Mouse (Mus musculus) stomach, postnatal 0 days (tissue): ENCODE data around the gene Dusp12. TPM values are rescaled to one million over a fixed set of nuclear protein-coding genes. Genes with fewer than 3 reads are reported as not detected.

ENCODE experiments used
- ATAC-seq: fragments of 200-750 bp; cut with Nextera tagmentation; 2 replicates; pipeline ENCODE4 v1.8.0; 2017; ENCODE audit not compliant: low FRiP score, low TSS enrichment
- DNase-seq: peaks from one replicate; pipeline ENCODE4 v3.0.0-alpha.2; 2016; ENCODE audit warnings: low spot score
- H3K27ac ChIP-seq: fragments of 300-500 bp; sonication (generic); replicated peaks from 2 replicates; pipeline ENCODE4 v1.5.1; 2014; ENCODE audit warnings: mild to moderate bottlenecking, control low read depth
- H3K27me3 ChIP-seq: fragments of 300-500 bp; sonication (generic); 2 replicates; pipeline ENCODE4 v1.6.1; 2014; ENCODE audit warnings: low read length; ENCODE audit not compliant: control insufficient read depth, insufficient read depth
- H3K36me3 ChIP-seq: fragments of 300-500 bp; sonication (generic); 2 replicates; pipeline ENCODE4 v1.6.1; 2014; ENCODE audit warnings: low read length, mixed read lengths; ENCODE audit not compliant: control insufficient read depth, insufficient read depth
- H3K4me1 ChIP-seq: fragments of 300-500 bp; sonication (generic); replicated peaks from 2 replicates; pipeline ENCODE4 v1.6.1; 2014; ENCODE audit warnings: antibody characterized with exemption; ENCODE audit not compliant: control insufficient read depth, insufficient read depth
- H3K4me2 ChIP-seq: fragments of 300-500 bp; sonication (generic); replicated peaks from 2 replicates; pipeline ENCODE4 v1.6.1; 2014; ENCODE audit warnings: low read depth, mild to moderate bottlenecking, control low read depth, moderate library complexity
- H3K4me3 ChIP-seq: fragments of 300-500 bp; sonication (generic); 2 replicates; pipeline ENCODE4 v1.5.1; 2014; ENCODE audit warnings: low read depth, low read length, control low read depth
- H3K9ac ChIP-seq: fragments of 300-500 bp; sonication (generic); 2 replicates; pipeline ENCODE4 v1.6.1; 2014; ENCODE audit warnings: mild to moderate bottlenecking, low read length, control low read depth, mixed read lengths
- H3K9me3 ChIP-seq: fragments of 300-500 bp; sonication (generic); 2 replicates; pipeline ENCODE4 v1.6.1; 2016; ENCODE audit warnings: low read length; ENCODE audit not compliant: control insufficient read depth
- CTCF ChIP-seq: IDR thresholded peaks from 2 replicates; pipeline ENCODE4 v1.5.1; 2016; ENCODE audit warnings: antibody characterized with exemption, low read depth, mild to moderate bottlenecking, moderate library complexity
- EP300 ChIP-seq: optimal IDR thresholded peaks from 2 replicates; pipeline ENCODE3; 2016; ENCODE audit warnings: antibody characterized with exemption
- WGBS: fragments of 180-500 bp; shearing (Covaris S2); extraction: QIAGEN DNeasy Blood & Tissue Kit; methylation state at CpG from one replicate; pipeline ENCODE4 v1.1.7; 2014; 5-methylcytosine and 5-hydroxymethylcytosine counted together
- polyA plus RNA-seq: library from polyadenylated mRNA; unstranded; fragments of >200 nt; fragmentation: Nextera tagmentation; extraction: Ambion mirVana; gene quantifications from 2 replicates; pipeline ENCODE4 v1.2.1, GENCODE M21; 2015

Dusp12 gene
- polyA plus RNA-seq, 1 experiment from 2014 or later, result 23.9 TPM

DNA sequence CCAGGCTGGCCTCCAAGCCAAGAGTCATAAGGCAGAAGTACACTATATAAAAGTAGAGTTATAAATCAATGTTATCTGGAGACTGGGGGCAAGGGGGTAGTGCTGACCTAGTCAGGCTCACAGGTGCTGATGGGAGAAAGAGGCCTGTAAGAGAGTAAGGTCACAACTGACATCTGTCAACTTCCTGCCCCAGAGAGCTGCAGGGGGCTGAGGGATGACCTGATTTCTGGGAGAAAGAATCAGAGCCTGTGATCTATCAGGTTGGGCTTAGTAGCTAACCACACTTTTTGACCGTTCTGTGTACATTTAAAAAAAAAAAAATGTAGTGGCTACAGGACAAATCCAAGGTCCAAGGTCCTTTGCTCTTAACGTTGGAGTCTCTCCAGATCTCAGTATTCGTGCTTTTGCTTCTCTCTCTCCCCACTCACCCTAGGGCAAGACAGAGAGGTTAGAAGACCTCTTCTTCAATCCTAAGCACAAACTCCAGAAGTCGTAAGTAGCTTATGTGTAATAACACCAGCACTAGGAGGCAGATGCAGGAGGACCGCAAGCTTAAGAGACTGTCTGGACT is 2.3 kb downstream of the Dusp12 start:
- H3K4me3 ChIP-seq, result no peak overlapping the region
- H3K4me1 ChIP-seq, result no peaks in the 10 kb centered on the region
- no peak overlapping the region for H3K9ac ChIP-seq
- no peak for ATAC-seq
- H3K27ac ChIP-seq, result no peak overlapping the region
- 54% methylated on average over 5 of the region's 5 CpGs for WGBS
- no peaks in the 10 kb centered on the region for H3K27me3 ChIP-seq
- peaks cover 3% of the 10 kb centered on the region; the same call in 1 of the 2 replicates for H3K36me3 ChIP-seq
- H3K9me3 ChIP-seq, result no peaks in the 10 kb centered on the region
- H3K4me2 ChIP-seq, result no peak overlapping the region
- no peak for TF ChIP-seq EP300
- no peak for TF ChIP-seq CTCF
- no peak for DNase-seq

DNA sequence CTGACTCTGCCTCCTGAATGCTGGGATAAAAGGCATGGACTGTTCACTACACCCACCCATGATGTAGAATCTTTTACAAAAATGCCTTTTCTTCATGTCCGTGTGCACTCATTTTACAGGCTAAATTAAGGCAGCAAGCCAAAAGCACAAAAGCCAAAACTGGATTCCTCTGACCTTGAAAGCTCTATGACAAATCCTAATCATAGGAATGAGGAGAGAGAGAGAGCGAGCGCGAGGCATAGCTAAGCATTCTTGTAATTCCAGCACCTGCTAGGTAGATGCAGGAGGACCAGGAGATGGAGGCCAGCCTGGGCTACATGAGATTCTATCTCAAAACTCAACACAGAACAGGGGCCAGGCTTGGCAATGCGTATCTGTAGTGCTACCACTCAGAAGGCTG is 8.4 kb downstream of the Dusp12 start:
- Histone ChIP-seq H3K4me3 (no peak overlapping the region), H3K4me2 (no peak overlapping the region), H3K27me3 (no peaks in the 10 kb centered on the region), H3K4me1 (no peaks in the 10 kb centered on the region), H3K27ac (no peak overlapping the region), H3K9me3 (no peaks in the 10 kb centered on the region), H3K36me3 (peaks cover 3% of the 10 kb centered on the region; the same call in 1 of the 2 replicates), H3K9ac (no peak overlapping the region)
- no peak for TF ChIP-seq CTCF
- TF ChIP-seq EP300, result no peak
- ATAC-seq, result no peak
- DNase-seq, result no peak
- 86% methylated on average over 5 of the region's 5 CpGs for WGBS

DNA sequence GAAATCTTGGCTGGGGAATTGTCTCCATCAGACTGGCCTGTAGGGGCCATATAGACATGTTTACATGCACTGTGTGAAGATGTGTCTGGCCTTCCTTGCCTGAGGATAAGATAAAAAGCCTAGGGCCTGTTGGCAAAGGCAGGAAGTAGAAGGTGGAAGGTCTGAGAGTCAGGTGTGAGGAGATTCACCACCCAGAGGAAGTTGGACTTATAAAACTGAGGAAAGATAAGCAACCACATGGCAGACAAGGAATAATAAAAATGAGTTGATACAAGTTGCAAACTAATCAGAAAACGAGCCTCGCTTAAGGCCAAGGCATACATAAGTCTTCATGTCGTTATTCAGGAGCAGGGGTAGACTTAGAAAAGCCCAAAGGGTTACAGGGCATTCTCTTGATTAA is 9.7 kb downstream of the Dusp12 start:
- peaks cover 3% of the 10 kb centered on the region; the same call in 1 of the 2 replicates for H3K36me3 ChIP-seq

DNA sequence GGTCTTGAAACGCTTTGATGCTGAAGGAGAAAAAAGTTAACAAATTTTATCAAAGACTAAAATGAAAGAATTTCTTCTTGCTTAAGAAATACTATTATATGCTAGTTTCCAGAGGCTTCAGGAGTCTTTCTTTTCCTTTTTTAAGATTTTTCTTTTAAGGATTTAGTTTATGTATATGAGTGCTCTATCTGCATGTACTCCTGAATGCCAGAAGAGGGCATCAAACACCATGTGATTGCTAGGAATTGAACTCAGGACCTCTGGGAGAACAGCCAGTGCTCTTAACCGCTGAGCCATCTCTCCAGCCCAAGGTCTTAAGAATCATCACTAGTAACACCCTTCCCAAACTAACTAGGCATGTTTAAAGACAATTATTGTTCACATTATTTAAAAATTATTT is 13.4 kb downstream of the Dusp12 start:
- 92% methylated on average over 2 of the region's 2 CpGs for WGBS
- Histone ChIP-seq H3K9me3 (no peaks in the 10 kb centered on the region), H3K9ac (no peak overlapping the region), H3K27me3 (no peaks in the 10 kb centered on the region), H3K36me3 (no peaks in the 10 kb centered on the region), H3K4me1 (no peaks in the 10 kb centered on the region), H3K4me2 (no peak overlapping the region), H3K4me3 (no peak overlapping the region), H3K27ac (no peak overlapping the region)
- ATAC-seq (no peak), DNase-seq (no peak)
- TF ChIP-seq EP300 (no peak), CTCF (peak; percentile 20; the same call in 1 of the 2 replicates)

More for the DNA sequence above, 9.7 kb downstream of the Dusp12 start:
- Histone ChIP-seq H3K4me2 (no peak overlapping the region), H3K9me3 (no peaks in the 10 kb centered on the region), H3K4me1 (no peaks in the 10 kb centered on the region), H3K9ac (no peak overlapping the region), H3K4me3 (no peak overlapping the region), H3K27me3 (no peaks in the 10 kb centered on the region), H3K27ac (no peak overlapping the region)
- ATAC-seq (no peak), DNase-seq (no peak)
- 70% methylated on average over 3 of the region's 3 CpGs for WGBS
- no peak for TF ChIP-seq CTCF
- no peak for TF ChIP-seq EP300

DNA sequence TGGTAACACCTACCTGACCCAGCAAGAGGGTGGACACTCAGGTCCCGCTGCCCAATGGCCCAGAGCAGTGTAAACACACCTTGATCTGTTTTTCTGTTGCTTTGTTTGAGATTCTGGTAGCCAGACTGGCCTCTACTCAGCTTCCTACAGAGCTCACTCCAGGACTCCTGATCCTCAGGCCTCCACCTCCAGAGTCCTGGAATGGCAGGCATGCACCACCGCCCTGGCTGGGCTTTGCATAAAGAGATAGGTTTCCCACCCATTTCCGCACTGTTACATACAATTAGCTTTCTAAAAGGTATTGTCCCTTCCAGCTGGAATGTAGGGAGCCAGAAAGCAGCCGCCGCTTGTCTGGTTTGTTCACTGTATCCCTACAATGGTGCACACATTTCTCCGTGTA is 13.9 kb downstream of the Dusp12 start:
- Histone ChIP-seq H3K9me3 (no peaks in the 10 kb centered on the region), H3K4me1 (0 out of 2 replicates have a peak, but pooled peaks cover 3% of the 10 kb centered on the region), H3K9ac (no peak overlapping the region), H3K27me3 (no peaks in the 10 kb centered on the region), H3K36me3 (no peaks in the 10 kb centered on the region), H3K4me3 (no peak overlapping the region), H3K4me2 (no peak overlapping the region), H3K27ac (no peak overlapping the region)
- 70% methylated on average over 6 of the region's 6 CpGs for WGBS
- no peak for TF ChIP-seq CTCF
- no peak for TF ChIP-seq EP300
- no peak for ATAC-seq
- no peak for DNase-seq

DNA sequence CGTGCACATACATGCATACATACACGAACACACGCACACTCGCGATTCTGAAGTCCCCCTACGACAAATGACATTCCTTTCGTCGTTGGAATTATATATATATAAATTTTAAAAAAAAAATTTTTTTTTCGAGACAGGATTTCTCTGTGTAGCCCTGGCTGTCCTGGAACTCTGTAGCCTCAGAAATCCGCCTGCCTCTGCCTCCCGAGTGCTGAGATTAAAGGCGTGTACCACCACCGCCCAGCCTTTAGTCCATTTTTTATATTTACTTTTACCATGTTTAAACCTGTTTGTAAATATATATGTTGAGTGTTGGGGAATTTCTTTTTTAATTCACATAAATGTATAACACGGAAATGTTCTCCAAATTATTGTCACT is 16.4 kb downstream of the Dusp12 start:
- H3K4me3 ChIP-seq, result peak overlapping the region; percentile 87
- WGBS, result 11% methylated on average over 14 of the region's 14 CpGs
- H3K9ac ChIP-seq, result peak overlapping the region; percentile 59
- H3K4me1 ChIP-seq, result 0 out of 2 replicates have a peak, but pooled peaks cover 3% of the 10 kb centered on the region
- H3K27ac ChIP-seq, result no peak overlapping the region
- H3K36me3 ChIP-seq, result no peaks in the 10 kb centered on the region
- no peak for TF ChIP-seq CTCF
- TF ChIP-seq EP300, result no peak
- DNase-seq (no peak), ATAC-seq (0 out of 2 replicates have a peak, but pooled peaks have one; percentile 14)
- H3K9me3 ChIP-seq, result no peaks in the 10 kb centered on the region
- H3K27me3 ChIP-seq, result no peaks in the 10 kb centered on the region
- peak overlapping the region; percentile 77 for H3K4me2 ChIP-seq
